ENCODE assay signal across 19 mouse cellular contexts in genomic region chr6:17541615-17542014, GRCm38 (mm10).
DNase-seq lines count a peak whose midpoint lies in the region; ATAC-seq and TF ChIP-seq lines count a peak whose summit lies in the region.
"Had no signal": no experiment of that assay in that cellular context is flagged by ENCODE, and none has a peak within 500 bp of the region (broad histone marks: within the 10 kb centered on the region; RNA-seq: fewer than 3 reads in every experiment).

No protein-coding gene starts in this region.

- TF ChIP-seq POLR2A in kidney, adult 2 months (IDR thresholded peaks at IDR 0.05; ENCODE audit: low read depth, low read length): no peak

- H3K27me3 ChIP-seq in kidney, adult 2 months (replicated peaks; ENCODE audit: control insufficient read depth, insufficient read depth, low read length): no peaks in the 10 kb centered on the region
- no peaks in the 10 kb centered on the region for H3K27me3 ChIP-seq in kidney, postnatal 0 days (ENCODE audit: insufficient read depth, low read length)
- no peaks in the 10 kb centered on the region for H3K27me3 ChIP-seq in liver, embryonic 12.5 days (replicated peaks)
- no peaks in the 10 kb centered on the region for H3K27me3 ChIP-seq in hindbrain, embryonic 10.5 days (ENCODE audit: insufficient read depth, poor library complexity, severe bottlenecking)
- H3K27me3 ChIP-seq: limb, embryonic 12.5 days; lung, embryonic 15.5 days had no signal

- peaks cover 3% of the 10 kb centered on the region; the same call in 1 of the 2 replicates for H3K36me3 ChIP-seq in kidney, adult 2 months (ENCODE audit: control insufficient read depth, insufficient read depth, low read length)
- H3K36me3 ChIP-seq in kidney, postnatal 0 days (ENCODE audit: insufficient read depth, low read length): no peaks in the 10 kb centered on the region
- H3K36me3 ChIP-seq in liver, embryonic 12.5 days: no peaks in the 10 kb centered on the region
- no peaks in the 10 kb centered on the region for H3K36me3 ChIP-seq in hindbrain, embryonic 10.5 days
- H3K36me3 ChIP-seq: heart, embryonic 10.5 days; limb, embryonic 12.5 days; lung, embryonic 15.5 days; midbrain, embryonic 10.5 days had no signal

- 64% methylated on average over 8 of the region's 8 CpGs for WGBS in kidney, adult 2 months
- 86% methylated on average over 8 of the region's 8 CpGs for WGBS in kidney, postnatal 0 days
- 79% methylated on average over 8 of the region's 8 CpGs for WGBS in liver, embryonic 12.5 days (ENCODE audit: insufficient replicate concordance)
- WGBS in hindbrain, embryonic 10.5 days: 93% methylated on average over 8 of the region's 8 CpGs

- H3K4me2 ChIP-seq in kidney, postnatal 0 days (ENCODE audit: low read length): no peak overlapping the region
- H3K4me2 ChIP-seq in liver, embryonic 12.5 days: no peak overlapping the region
- H3K4me2 ChIP-seq: hindbrain, embryonic 14.5 days; limb, embryonic 12.5 days; lung, embryonic 15.5 days had no signal

- peaks cover 22% of the 10 kb centered on the region for H3K4me1 ChIP-seq in kidney, adult 2 months (ENCODE audit: control insufficient read depth, insufficient read depth, low read length)
- peaks cover 5% of the 10 kb centered on the region; the same call in 1 of the 2 replicates for H3K4me1 ChIP-seq in kidney, postnatal 0 days (replicated peaks; ENCODE audit: insufficient read depth, low read length)
- no peaks in the 10 kb centered on the region for H3K4me1 ChIP-seq in liver, embryonic 12.5 days
- H3K4me1 ChIP-seq in hindbrain, embryonic 10.5 days (replicated peaks): no peaks in the 10 kb centered on the region
- H3K4me1 ChIP-seq: midbrain, embryonic 10.5 days had no signal

- H3K4me3 ChIP-seq in kidney, adult 2 months (ENCODE audit: insufficient read depth, low read depth, low read length): no peak overlapping the region
- no peak overlapping the region for H3K4me3 ChIP-seq in kidney, postnatal 0 days (replicated peaks; ENCODE audit: low read depth, low read length)
- H3K4me3 ChIP-seq in liver, embryonic 12.5 days: no peak overlapping the region
- H3K4me3 ChIP-seq in hindbrain, embryonic 10.5 days: no peak overlapping the region
- H3K4me3 ChIP-seq: erythroblast, embryonic 14.5 days; heart, embryonic 10.5 days; limb, embryonic 12.5 days; lung, embryonic 15.5 days; midbrain, embryonic 10.5 days had no signal

- TF ChIP-seq CTCF in kidney, adult 2 months (conservative IDR thresholded peaks at IDR 0.05; ENCODE audit: insufficient read depth, insufficient read length, low read depth, low read length): no peak
- no peak for TF ChIP-seq CTCF in kidney, postnatal 0 days (IDR thresholded peaks at IDR 0.05; ENCODE audit: low read depth)

- no peaks in the 10 kb centered on the region for H3K9me3 ChIP-seq in kidney, postnatal 0 days (replicated peaks; ENCODE audit: low read length)
- H3K9me3 ChIP-seq in liver, embryonic 12.5 days (replicated peaks): no peaks in the 10 kb centered on the region
- no peaks in the 10 kb centered on the region for H3K9me3 ChIP-seq in hindbrain, embryonic 10.5 days
- H3K9me3 ChIP-seq: heart, embryonic 10.5 days; limb, embryonic 12.5 days; lung, embryonic 15.5 days; midbrain, embryonic 10.5 days had no signal

- no peak overlapping the region for H3K9ac ChIP-seq in kidney, postnatal 0 days (ENCODE audit: low read depth, low read length)
- H3K9ac ChIP-seq in liver, embryonic 12.5 days: no peak overlapping the region
- H3K9ac ChIP-seq: hindbrain, embryonic 14.5 days; limb, embryonic 12.5 days; lung, embryonic 15.5 days had no signal

- DNase-seq in kidney, adult 2 months: peak; percentile 77
- DNase-seq in kidney, postnatal 0 days (ENCODE audit: low spot score): no peak
- no peak for DNase-seq in embryo, embryonic 10 days (ENCODE audit: low spot score)
- DNase-seq in spleen, postnatal 4 days (ENCODE audit: low spot score in 2 of 2): no peak
- no peak for DNase-seq in hindbrain, embryonic 10.5 days (ENCODE audit: low spot score)
- DNase-seq in layer of hippocampus, adult 9-10 months (ENCODE audit: low spot score): no peak
- DNase-seq: adrenal gland, adult 2 months; cerebellum, adult 8-10 months; lung, postnatal 4 days; right cerebral cortex, postnatal 25 days; thymus, adult 2 months had no signal

- peak; percentile 65 for ATAC-seq in kidney, postnatal 0 days (replicated peaks; ENCODE audit: low FRiP score, low read depth)
- ATAC-seq in liver, embryonic 12.5 days: peak; percentile 44; the same call in 1 of the 2 replicates
- ATAC-seq: forebrain, embryonic 14.5 days had no signal

- H3K27ac ChIP-seq in kidney, adult 2 months (ENCODE audit: insufficient read depth, low read depth, low read length): peak overlapping the region; percentile 24; the same call in 1 of the 2 replicates
- no peak overlapping the region for H3K27ac ChIP-seq in kidney, postnatal 0 days
- H3K27ac ChIP-seq in liver, embryonic 12.5 days: peak overlapping the region; percentile 51; the same call in 1 of the 2 replicates
- H3K27ac ChIP-seq in hindbrain, embryonic 10.5 days: no peak overlapping the region
- H3K27ac ChIP-seq: heart, embryonic 10.5 days; hindbrain, embryonic 14.5 days; limb, embryonic 12.5 days; lung, embryonic 15.5 days; midbrain, embryonic 10.5 days had no signal

Comparison
In these comparisons a context has a peak if more than half of its experiments do, and no peak if none do; other contexts are left out.
1. H3K27ac ChIP-seq: peak in kidney, adult 2 months (single experiment) and liver, embryonic 12.5 days (single experiment); none in kidney, postnatal 0 days (single experiment) and hindbrain, embryonic 10.5 days (single experiment).